Mouse (Mus musculus) mesoderm, embryonic 11.5 days (tissue): Measurements from ENCODE around the gene Kcng4.

Source experiments
- DNase-seq: peaks from one replicate; pipeline ENCODE4 v3.0.0-alpha.2; 2012; ENCODE audit warnings: low read depth, low spot score

Kcng4 gene

DNA sequence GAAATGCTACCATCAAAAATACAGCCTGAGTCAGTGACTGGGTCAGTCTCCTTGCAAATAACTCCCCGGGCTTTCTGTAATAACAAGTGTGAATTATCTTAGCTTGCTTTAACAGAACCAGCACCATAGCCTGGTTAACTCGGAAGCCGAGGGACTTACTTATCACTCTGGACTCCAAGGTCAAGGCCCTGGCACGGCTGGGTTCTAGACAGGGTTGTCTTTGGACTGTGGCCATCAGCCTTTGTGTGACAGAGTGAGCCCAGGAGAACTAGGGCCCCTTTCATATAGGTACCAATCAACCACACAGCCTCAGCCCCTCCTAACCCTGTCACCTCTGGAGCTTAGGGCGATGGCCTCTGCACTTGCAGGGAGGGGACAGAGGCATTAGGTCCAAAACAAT lies 5.6 kb upstream of the Kcng4 start:
- DNase-seq, result no peak

DNA sequence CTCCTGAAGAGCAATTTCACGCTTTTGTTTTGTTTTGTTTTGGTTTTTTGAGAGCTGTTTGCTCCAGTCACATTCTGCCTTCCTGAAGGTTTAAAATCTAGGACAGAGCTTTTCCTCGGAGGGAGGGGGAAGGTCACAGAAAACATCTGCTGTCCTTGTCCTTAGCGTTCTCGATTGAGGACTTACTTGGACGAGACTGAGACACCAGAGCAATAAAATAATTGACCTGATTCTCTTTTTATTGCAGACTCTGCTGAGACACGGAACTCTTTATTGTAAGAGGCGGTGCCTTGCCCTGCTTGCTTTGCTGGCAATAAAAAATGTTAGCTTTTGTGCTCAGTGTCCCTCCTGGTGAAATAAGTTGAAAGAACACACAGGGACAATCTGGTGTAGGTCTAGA lies 4.3 kb upstream of the Kcng4 start:
- DNase-seq, result no peak

GRCm38 (mm10) chr8:119638261-119638660 lies 2.8 kb upstream of the Kcng4 start:
- DNase-seq, result no peak

GRCm38 (mm10) chr8:119637381-119637780 lies 1.9 kb upstream of the Kcng4 start:
- DNase-seq, result no peak

DNA sequence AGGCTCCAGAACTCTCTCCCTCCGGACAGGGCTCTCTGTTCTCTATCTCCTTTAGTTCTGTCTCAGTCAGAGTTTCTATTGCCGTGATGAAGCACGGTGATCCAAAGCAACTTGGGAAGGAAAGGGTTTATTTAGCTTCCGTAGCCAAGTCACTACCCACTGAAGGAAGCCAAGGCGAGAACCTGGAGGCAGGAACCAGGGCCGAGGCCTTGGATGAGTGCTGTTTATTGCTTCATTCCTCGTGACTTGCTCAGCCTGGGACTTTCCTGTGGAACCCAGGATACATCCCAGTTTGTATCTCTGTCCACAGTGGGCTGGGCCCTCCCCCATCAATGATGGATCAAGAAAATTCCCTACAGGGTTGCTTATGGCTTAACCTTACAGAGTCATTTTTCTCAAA lies 1.3 kb upstream of the Kcng4 start:
- no peak for DNase-seq

GRCm38 (mm10) chr8:119635958-119636357 lies 478 bp upstream of the Kcng4 start:
- no peak for DNase-seq

- DNase-seq, result no peak
These were observed 704 bp downstream of the Kcng4 start for GRCm38 (mm10) chr8:119634616-119635336.

GRCm38 (mm10) chr8:119632909-119633308 lies 2.6 kb downstream of the Kcng4 start:
- no peak for DNase-seq

GRCm38 (mm10) chr8:119632246-119632645 lies 3.2 kb downstream of the Kcng4 start:
- DNase-seq, result no peak

GRCm38 (mm10) chr8:119630841-119631240 lies 4.6 kb downstream of the Kcng4 start:
- peak; percentile 69 for DNase-seq

DNA sequence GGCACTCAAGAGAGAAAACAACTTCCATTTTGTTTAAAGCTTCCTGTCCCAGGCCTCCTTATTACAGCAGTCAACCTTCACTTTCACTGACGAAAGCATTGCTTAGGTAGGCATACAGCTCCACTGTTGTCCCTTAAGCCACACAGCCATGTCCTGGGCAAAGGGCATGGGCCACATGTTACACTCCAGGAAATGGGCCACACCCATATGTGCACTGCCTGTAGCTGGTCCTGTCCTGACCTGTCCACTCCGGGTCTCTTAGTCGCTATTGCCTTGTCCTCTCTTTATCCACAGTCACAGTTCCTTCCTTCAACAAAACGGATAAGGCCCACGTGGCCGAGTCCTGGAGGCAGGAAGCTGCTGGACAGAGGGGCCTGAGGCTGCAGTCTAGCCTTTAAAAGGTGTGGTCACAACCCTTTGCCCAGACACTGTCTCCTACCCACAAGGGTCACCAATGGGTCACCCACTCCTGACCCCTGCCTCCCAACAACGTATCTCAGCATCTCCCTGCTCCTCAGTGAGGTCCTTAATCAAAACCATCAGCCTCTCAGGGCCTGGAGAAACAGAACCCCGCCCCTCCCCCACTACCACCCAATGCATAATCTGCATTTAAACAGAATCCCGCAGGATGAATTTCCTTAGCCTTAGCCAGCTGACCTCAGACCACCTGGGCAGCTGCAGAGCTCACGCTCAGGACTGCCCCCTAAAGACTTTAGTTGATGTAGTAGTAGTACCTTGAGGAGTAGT lies 7.7 kb downstream of the Kcng4 start:
- no peak for DNase-seq

DNA sequence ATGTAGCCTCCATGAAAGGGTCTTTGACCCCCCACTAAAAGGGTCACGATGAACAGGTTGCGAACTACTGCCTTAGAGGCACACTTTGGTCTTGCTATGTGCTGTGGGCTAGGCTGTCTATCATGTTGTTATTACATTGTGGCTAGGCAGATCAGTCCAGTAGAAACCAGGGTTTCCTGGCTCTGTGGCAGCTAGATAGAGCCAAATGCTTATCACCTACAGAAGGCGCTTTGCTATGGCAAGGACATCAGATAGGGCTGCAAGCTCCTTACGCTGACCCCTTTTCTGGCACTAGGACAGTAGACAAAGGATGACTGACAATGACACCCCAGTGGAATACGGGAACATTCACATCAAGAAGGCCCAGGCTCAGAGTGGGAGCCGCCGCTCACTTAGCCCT lies 8.3 kb downstream of the Kcng4 start:
- DNase-seq, result no peak

DNA sequence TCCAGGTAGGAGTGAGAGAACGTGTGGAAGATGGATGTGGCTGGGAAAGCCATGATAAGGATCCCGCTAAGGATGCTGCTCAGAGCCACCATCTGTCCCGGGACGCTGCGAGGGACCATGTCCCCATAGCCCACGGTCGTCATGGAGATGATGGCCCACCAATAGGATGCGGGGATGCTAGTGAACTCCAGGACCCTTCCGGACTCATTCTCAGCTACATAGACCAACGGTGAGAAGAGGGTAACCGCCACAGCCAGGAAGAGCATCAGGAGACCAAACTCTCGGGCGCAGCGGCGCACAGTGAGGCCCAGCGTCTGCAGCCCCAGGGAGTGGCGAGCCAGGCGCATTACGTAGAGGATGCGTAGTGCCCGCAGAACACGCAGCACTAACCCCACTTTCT lies 9.7 kb downstream of the Kcng4 start:
- DNase-seq, result no peak

DNA sequence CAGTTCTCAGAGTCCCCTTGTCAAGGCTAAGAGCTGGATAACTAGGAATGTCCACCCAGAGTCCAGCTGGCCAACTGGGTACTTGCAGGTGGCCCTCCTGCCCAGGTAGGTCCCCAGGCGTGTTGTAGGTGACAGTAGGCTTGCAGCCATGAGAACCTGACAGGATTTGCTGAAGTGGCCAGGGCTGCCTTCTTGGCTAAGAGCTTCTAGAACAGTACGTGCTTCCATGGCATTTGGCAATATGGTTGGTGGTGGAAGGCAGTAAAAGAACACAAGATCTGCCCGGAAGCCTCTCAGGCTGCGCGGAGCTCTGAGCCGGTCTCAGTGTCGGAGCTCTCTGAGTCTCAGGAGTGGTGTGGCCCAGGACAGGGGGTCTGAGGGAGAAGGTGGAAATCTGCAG lies 10.6 kb downstream of the Kcng4 start:
- no peak for DNase-seq

- DNase-seq, result no peak
These were observed 11.7 kb downstream of the Kcng4 start for GRCm38 (mm10) chr8:119623744-119624143.

GRCm38 (mm10) chr8:119623061-119623460 lies 12.4 kb downstream of the Kcng4 start:
- DNase-seq, result no peak

- no peak for DNase-seq
These were observed 12.9 kb downstream of the Kcng4 start for GRCm38 (mm10) chr8:119622555-119622954.

DNA sequence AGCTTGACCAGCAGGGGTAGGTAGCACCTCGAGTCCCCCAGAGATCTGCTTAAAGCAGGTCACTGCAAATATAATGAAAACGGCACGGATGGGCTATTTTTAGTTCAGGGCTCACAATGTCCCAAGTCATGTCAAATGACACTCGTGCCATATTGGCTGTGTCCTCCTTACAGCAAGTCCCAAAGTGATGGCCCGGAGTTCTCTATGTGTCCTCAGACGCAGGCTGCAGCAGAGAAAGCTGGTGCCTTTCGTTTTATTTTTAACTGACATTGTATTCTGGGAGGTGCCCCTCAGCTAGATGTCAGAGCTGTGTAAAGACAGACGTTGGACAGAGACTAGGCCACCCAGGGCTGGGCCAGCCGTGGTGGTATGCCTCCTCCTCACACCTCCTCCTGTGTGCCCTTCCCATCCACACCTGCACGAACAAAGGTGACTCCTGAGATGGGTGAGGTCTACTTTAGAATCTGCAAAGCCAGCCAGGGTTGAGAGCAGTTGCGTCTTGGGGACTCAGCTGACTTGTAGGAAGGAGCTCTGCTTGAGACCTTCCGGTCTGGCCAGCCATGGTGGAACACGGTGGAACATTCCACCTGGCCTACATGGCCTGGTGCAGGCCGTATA lies 14.5 kb downstream of the Kcng4 start:
- DNase-seq, result no peak

GRCm38 (mm10) chr8:119620116-119620840 lies 15.2 kb downstream of the Kcng4 start:
- DNase-seq, result no peak

- no peak for DNase-seq
These were observed 16.6 kb downstream of the Kcng4 start for GRCm38 (mm10) chr8:119618887-119619286.

- DNase-seq, result no peak
These were observed 17.9 kb downstream of the Kcng4 start for GRCm38 (mm10) chr8:119617586-119617985.

DNA sequence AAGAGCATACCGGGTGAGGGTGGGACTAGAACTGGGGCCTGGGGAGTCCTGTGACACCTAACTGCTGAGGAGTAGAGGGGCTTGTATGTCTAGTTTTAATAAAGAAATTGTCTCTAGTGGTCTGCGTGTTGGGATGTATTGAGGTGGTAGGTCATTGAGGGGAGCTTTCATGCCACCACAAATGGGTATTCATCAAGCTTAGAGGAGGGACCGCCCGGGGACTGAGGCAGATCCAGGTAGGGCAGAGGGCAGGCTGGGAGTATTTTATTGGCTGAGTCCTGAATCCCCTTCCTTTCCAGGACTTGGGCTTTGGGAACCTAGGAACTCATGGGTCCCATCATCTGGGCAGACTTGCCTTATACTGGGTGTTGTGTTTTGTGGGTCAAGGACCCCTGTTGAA lies 18.7 kb downstream of the Kcng4 start:
- no peak for DNase-seq
